In genomic region chr7:91598549-91598948, GRCm38 (mm10) we compare ENCODE assay signal across 17 mouse cellular contexts.
"Had no signal": no experiment of that assay in that cellular context is flagged by ENCODE, and none has a peak within 500 bp of the region (broad histone marks: within the 10 kb centered on the region; RNA-seq: fewer than 3 reads in every experiment).

No protein-coding gene starts in this region.

- DNase-seq: gastrocnemius, adult 2 months; gastrocnemius, postnatal 10 days; gastrocnemius, postnatal 25 days; heart, adult 11 months; heart, adult 2 months; heart, postnatal 14 days; heart, postnatal 36 days; kidney, adult 18-20 months; kidney, adult 8-10 months; kidney, postnatal 10 days; kidney, postnatal 4 days; left cerebral cortex, postnatal 4 days had no signal

- ATAC-seq: hindbrain, embryonic 16.5 days; inflammation-experienced regulatory T-cells, adult 6 months; intestine, embryonic 15.5 days; intestine, postnatal 0 days; liver, embryonic 12.5 days had no signal
